Mouse (Mus musculus) gastrocnemius, adult 8-10 months (tissue): Measurements from ENCODE around the gene Acy3. TPM values are rescaled to one million over a fixed set of nuclear protein-coding genes. Genes with fewer than 3 reads are reported as not detected.

Experiments
- total RNA-seq, 4 experiments: library from RNA; stranded (reverse); gene quantifications; 2 replicates each; pipeline ENCODE4 v1.2.4; 2022

The Acy3 gene
- total RNA-seq, 4 experiments from 2014 or later, result 1.1 to 1.7 (median 1.5) TPM

Other genes starting within 250 kb of the Acy3 start
- gene Kmt5b, start 219.1 kb upstream of the Acy3 start, total RNA-seq, result 10 to 100 TPM; 15.5 to 21.3 (median 18.6) TPM
- 1 to 10 TPM in 3 of 4 experiments, under 1 TPM in 1; 0.97 to 1.6 (median 1.2) TPM for gene Chka, start 134.8 kb upstream of the Acy3 start, total RNA-seq
- gene Tcirg1, start 79.4 kb upstream of the Acy3 start, total RNA-seq, result 1 to 10 TPM; 2.2 to 5.1 (median 3.0) TPM
- 100 to 1,000 TPM; 222 to 255 (median 235) TPM for gene Ndufs8, start 73.8 kb upstream of the Acy3 start, total RNA-seq
- gene Aldh3b1, start 56.8 kb upstream of the Acy3 start, total RNA-seq, result 1 to 10 TPM; 1.0 to 2.6 (median 1.3) TPM
- gene Unc93b1, start 51.4 kb upstream of the Acy3 start, total RNA-seq, result 1 to 10 TPM; 3.2 to 4.5 (median 3.5) TPM
- gene Aldh3b3, start 27.9 kb upstream of the Acy3 start, total RNA-seq, result not detected
- gene Aldh3b2, start 14.2 kb upstream of the Acy3 start, total RNA-seq, result under 1 TPM in 3 of 4 experiments, not detected in 1; 0.19 to 0.62 (median 0.52) TPM
- under 1 TPM in 1 of 4 experiments, not detected in 3; 0.16 TPM for gene Tbx10, start 6.2 kb downstream of the Acy3 start, total RNA-seq
- 10 to 100 TPM; 19.0 to 24.8 (median 22.8) TPM for gene Nudt8, start 14.0 kb downstream of the Acy3 start, total RNA-seq
- under 1 TPM; 0.12 to 0.39 (median 0.15) TPM for gene Gm49405, start 14.1 kb downstream of the Acy3 start, total RNA-seq
- 1 to 10 TPM in 1 of 4 experiments, under 1 TPM in 3; 0.36 to 1.2 (median 0.73) TPM for gene Doc2g, start 16.7 kb downstream of the Acy3 start, total RNA-seq
- gene Ndufv1, start 26.2 kb downstream of the Acy3 start, total RNA-seq, result 100 to 1,000 TPM; 435 to 477 (median 462) TPM
- 100 to 1,000 TPM; 411 to 453 (median 419) TPM for gene Gstp1, start 51.4 kb downstream of the Acy3 start, total RNA-seq
- 100 to 1,000 TPM; 240 to 258 (median 250) TPM for gene Gstp2, start 59.5 kb downstream of the Acy3 start, total RNA-seq
- not detected for gene Gstp3, start 73.0 kb downstream of the Acy3 start, total RNA-seq
- gene Cabp2, start 95.0 kb downstream of the Acy3 start, total RNA-seq, result not detected
- 10 to 100 TPM; 14.0 to 20.3 (median 18.0) TPM for gene Cdk2ap2, start 110.6 kb downstream of the Acy3 start, total RNA-seq
- 1 to 10 TPM; 1.1 to 3.3 (median 2.4) TPM for gene Pitpnm1, start 113.4 kb downstream of the Acy3 start, total RNA-seq
- 10 to 100 TPM; 85.7 to 96.3 (median 90.3) TPM for gene Aip, start 139.3 kb downstream of the Acy3 start, total RNA-seq
- gene Gpr152, start 153.2 kb downstream of the Acy3 start, total RNA-seq, result not detected
- not detected for gene Cabp4, start 157.5 kb downstream of the Acy3 start, total RNA-seq
- 10 to 100 TPM; 10.4 to 13.2 (median 11.6) TPM for gene Coro1b, start 162.0 kb downstream of the Acy3 start, total RNA-seq
- under 1 TPM in 2 of 4 experiments, not detected in 2; 0.27 to 0.38 TPM for gene Ptprcap, start 167.0 kb downstream of the Acy3 start, total RNA-seq
- 10 to 100 TPM; 18.6 to 28.4 (median 25.7) TPM for gene Rps6kb2, start 176.8 kb downstream of the Acy3 start, total RNA-seq
- 10 to 100 TPM; 23.8 to 33.0 (median 24.9) TPM for gene Carns1, start 188.9 kb downstream of the Acy3 start, total RNA-seq
- gene Tbc1d10c, start 204.7 kb downstream of the Acy3 start, total RNA-seq, result 1 to 10 TPM; 6.6 to 8.6 (median 7.9) TPM
- gene Ppp1ca, start 205.5 kb downstream of the Acy3 start, total RNA-seq, result 100 to 1,000 TPM; 198 to 243 (median 235) TPM
- gene Rad9a, start 215.1 kb downstream of the Acy3 start, total RNA-seq, result 1 to 10 TPM; 1.7 to 3.6 (median 2.3) TPM
- under 1 TPM in 3 of 4 experiments, not detected in 1; 0.20 to 0.43 (median 0.22) TPM for gene Clcf1, start 227.7 kb downstream of the Acy3 start, total RNA-seq
- gene AC109138.7, start 227.8 kb downstream of the Acy3 start, total RNA-seq, result not detected
- gene Pold4, start 245.3 kb downstream of the Acy3 start, total RNA-seq, result 10 to 100 TPM; 13.1 to 19.4 (median 17.3) TPM